Mouse (Mus musculus): ENCODE data around the gene Svs5.

The Svs5 gene

DNA sequence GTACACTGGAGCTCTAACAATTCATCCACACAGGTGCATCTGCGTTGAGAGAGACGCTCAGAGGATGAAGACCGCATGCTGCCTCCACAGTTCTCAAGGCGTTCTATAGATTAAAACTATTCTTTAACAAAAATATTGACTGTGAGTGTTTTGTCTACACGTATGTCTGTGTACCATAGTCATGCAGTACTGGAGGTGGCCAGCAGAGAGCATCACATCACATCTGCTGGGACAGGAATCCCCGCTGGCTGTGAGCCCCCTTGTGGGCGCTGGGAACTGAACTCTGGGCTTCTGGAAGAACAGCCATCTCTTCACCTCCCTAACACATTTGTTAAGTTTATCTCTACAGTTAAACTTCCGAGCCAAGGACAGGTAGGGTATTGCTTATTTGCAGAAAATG, 49.2 kb downstream of the Svs5 start:
- DNase-seq = no peak

GRCm38 (mm10) chr2:164382971-164383370, 50.4 kb downstream of the Svs5 start:
- DNase-seq = no peak

Measured in kidney, adult 18-20 months (tissue).